In genomic region chr2:27198551-27199246, GRCm38 (mm10) we compare ENCODE assay signal across 14 mouse cellular contexts. TPM values are rescaled to one million over a fixed set of nuclear protein-coding genes. Genes with fewer than 3 reads are reported as not detected.
A peak's percentile ranks its signal among the peaks of the same experiment; 100 is the strongest.
DNase-seq lines count a peak whose midpoint lies in the region; ATAC-seq and TF ChIP-seq lines count a peak whose summit lies in the region.
"Had no signal": no experiment of that assay in that cellular context is flagged by ENCODE, and none has a peak within 500 bp of the region (broad histone marks: within the 10 kb centered on the region; RNA-seq: fewer than 3 reads in every experiment).

No protein-coding gene starts in this region.

- ATAC-seq in heart, embryonic 12.5 days (ENCODE audit: insufficient number of reproducible peaks, low FRiP score): peak; percentile 20; the same call in 1 of the 2 replicates
- ATAC-seq in liver, embryonic 13.5 days (ENCODE audit: low read depth): no peak
- ATAC-seq: intestine, postnatal 0 days had no signal

- no peaks in the 10 kb centered on the region for H3K36me3 ChIP-seq in spleen, adult 2 months (ENCODE audit: control insufficient read depth, insufficient read depth, low read length)
- peaks cover 7% of the 10 kb centered on the region; the same call in 1 of the 2 replicates for H3K36me3 ChIP-seq in heart, embryonic 12.5 days
- peaks cover 14% of the 10 kb centered on the region for H3K36me3 ChIP-seq in liver, embryonic 13.5 days
- H3K36me3 ChIP-seq: forebrain, embryonic 12.5 days; G1E had no signal

- no peak for TF ChIP-seq CTCF in spleen, adult 2 months (IDR thresholded peaks at IDR 0.05; ENCODE audit: extremely low read depth, insufficient read depth, insufficient read length, insufficient replicate concordance)

- H3K9me3 ChIP-seq in heart, embryonic 12.5 days (replicated peaks): no peaks in the 10 kb centered on the region
- no peaks in the 10 kb centered on the region for H3K9me3 ChIP-seq in liver, embryonic 13.5 days (replicated peaks)
- H3K9me3 ChIP-seq: forebrain, embryonic 12.5 days; G1E; limb, embryonic 13.5 days had no signal

- no peak overlapping the region for H3K4me2 ChIP-seq in heart, embryonic 12.5 days
- no peak overlapping the region for H3K4me2 ChIP-seq in liver, embryonic 13.5 days
- H3K4me2 ChIP-seq: forebrain, embryonic 12.5 days; limb, embryonic 13.5 days had no signal

- H3K4me3 ChIP-seq in spleen, adult 2 months (ENCODE audit: extremely low read depth, insufficient read depth, insufficient read length): no peak overlapping the region
- H3K4me3 ChIP-seq in heart, embryonic 12.5 days: no peak overlapping the region
- no peak overlapping the region for H3K4me3 ChIP-seq in liver, embryonic 13.5 days (replicated peaks)
- H3K4me3 ChIP-seq: forebrain, embryonic 12.5 days; limb, embryonic 13.5 days; myocyte had no signal

- DNase-seq in spleen, adult 2 months (ENCODE audit: low read depth in 1 of 2, low spot score in 2 of 2): no peak
- no peak for DNase-seq in spleen, postnatal 36 days (ENCODE audit: low spot score in 2 of 2)
- no peak for DNase-seq in liver, embryonic 13.5 days
- no peak for DNase-seq in layer of hippocampus, adult 18-20 months (ENCODE audit: low spot score in 2 of 2)
- DNase-seq in urinary bladder, postnatal 10 days (ENCODE audit: low spot score): no peak
- DNase-seq in ovary, adult 18-20 months (ENCODE audit: low spot score): no peak
- DNase-seq: spleen, adult 18-20 months had no signal

- peaks cover 8% of the 10 kb centered on the region for H3K4me1 ChIP-seq in spleen, adult 2 months (ENCODE audit: control insufficient read depth, insufficient read depth, insufficient read length)
- H3K4me1 ChIP-seq in heart, embryonic 12.5 days (replicated peaks): peaks cover 72% of the 10 kb centered on the region
- H3K4me1 ChIP-seq in liver, embryonic 13.5 days (replicated peaks): 0 out of 2 replicates have a peak, but pooled peaks cover 3% of the 10 kb centered on the region
- H3K4me1 ChIP-seq: forebrain, embryonic 12.5 days had no signal

- H3K27ac ChIP-seq in spleen, adult 2 months (ENCODE audit: insufficient read depth, low read length): peak overlapping the region; percentile 71
- peak overlapping the region; percentile 94 for H3K27ac ChIP-seq in heart, embryonic 12.5 days (ENCODE audit: poor library complexity, severe bottlenecking)
- peak overlapping the region; percentile 19 for H3K27ac ChIP-seq in liver, embryonic 13.5 days
- H3K27ac ChIP-seq: forebrain, embryonic 12.5 days; limb, embryonic 13.5 days had no signal

- WGBS in spleen, adult 2 months: 25% methylated on average over 5 of the region's 5 CpGs
- WGBS in heart, embryonic 12.5 days: 26% methylated on average over 5 of the region's 5 CpGs
- WGBS in liver, embryonic 13.5 days (ENCODE audit: insufficient replicate concordance): 36% methylated on average over 5 of the region's 5 CpGs

- H3K9ac ChIP-seq in heart, embryonic 12.5 days: 0 out of 2 replicates have a peak overlapping the region, but pooled peaks have one; percentile 29
- no peak overlapping the region for H3K9ac ChIP-seq in liver, embryonic 13.5 days
- H3K9ac ChIP-seq: forebrain, embryonic 12.5 days; limb, embryonic 13.5 days had no signal

- TF ChIP-seq POLR2A in spleen, adult 2 months (IDR thresholded peaks at IDR 0.05; ENCODE audit: low read depth, low read length): no peak

- no peaks in the 10 kb centered on the region for H3K27me3 ChIP-seq in spleen, adult 2 months (ENCODE audit: control insufficient read depth, insufficient read depth, low read length)
- no peaks in the 10 kb centered on the region; the same call in 1 of the 2 replicates for H3K27me3 ChIP-seq in heart, embryonic 12.5 days (replicated peaks)
- no peaks in the 10 kb centered on the region for H3K27me3 ChIP-seq in liver, embryonic 13.5 days
- H3K27me3 ChIP-seq: forebrain, embryonic 12.5 days; limb, embryonic 13.5 days had no signal

RNA-seq across cellular contexts. Expression of gene Dbh, which starts 33.7 kb away (rescaled TPM):
- polyA plus RNA-seq in spleen, adult 2 months (2012; rRNA removed): 0.04 TPM in 1 of 2 replicates, not detected in the other
- 0.15 and 0.28 TPM in 2 replicates for polyA plus RNA-seq in heart, embryonic 12.5 days (2016; fragmentation: Nextera tagmentation; extraction: Ambion mirVana)
- 0.03 TPM in 2 replicates for polyA plus RNA-seq in liver, embryonic 13.5 days (2015; fragmentation: Nextera tagmentation; extraction: Ambion mirVana)
- total RNA-seq in layer of hippocampus, adult 18-20 months (2021): under 1 TPM; 0.25 to 0.27 TPM
- total RNA-seq: granulocyte monocyte progenitor cell, adult 5-6 weeks had no signal
- polyA plus RNA-seq: forebrain, embryonic 12.5 days; G1E had no signal

RNA-seq across cellular contexts. Expression of gene Sardh, which starts 49.4 kb away (rescaled TPM):
- polyA plus RNA-seq in spleen, adult 2 months (2012; rRNA removed): 8.8 and 9.4 TPM in 2 replicates
- 19.0 and 22.5 TPM in 2 replicates for polyA plus RNA-seq in heart, embryonic 12.5 days (2016; fragmentation: Nextera tagmentation; extraction: Ambion mirVana)
- polyA plus RNA-seq in liver, embryonic 13.5 days (2015; fragmentation: Nextera tagmentation; extraction: Ambion mirVana): 36.1 and 40.3 TPM in 2 replicates
- 1 to 10 TPM; 8.4 to 9.9 TPM for total RNA-seq in layer of hippocampus, adult 18-20 months (2021)
- total RNA-seq: granulocyte monocyte progenitor cell, adult 5-6 weeks had no signal
- polyA plus RNA-seq: G1E had no signal

RNA-seq across cellular contexts. Expression of gene Fam163b, which starts 56.4 kb away (rescaled TPM):
- not detected in 2 replicates for polyA plus RNA-seq in spleen, adult 2 months (2012; rRNA removed)
- 0.50 and 0.56 TPM in 2 replicates for polyA plus RNA-seq in heart, embryonic 12.5 days (2016; fragmentation: Nextera tagmentation; extraction: Ambion mirVana)
- polyA plus RNA-seq in liver, embryonic 13.5 days (2015; fragmentation: Nextera tagmentation; extraction: Ambion mirVana): 0.03 TPM in 1 of 2 replicates, not detected in the other
- total RNA-seq in layer of hippocampus, adult 18-20 months (2021): 100 to 1,000 TPM; 118 to 119 TPM
- total RNA-seq: granulocyte monocyte progenitor cell, adult 5-6 weeks had no signal
- polyA plus RNA-seq: G1E had no signal

Comparison
In these comparisons a context has a peak if more than half of its experiments do, and no peak if none do; other contexts are left out.
1. H3K27ac ChIP-seq: peak in every context shown above with its lines; median percentile 94 in heart, embryonic 12.5 days; 71 in spleen, adult 2 months; 19 in liver, embryonic 13.5 days.